Mouse (Mus musculus) embryonic facial prominence, embryonic 14.5 days (tissue): ENCODE data around the gene Olfr138. TPM values are rescaled to one million over a fixed set of nuclear protein-coding genes. Genes with fewer than 3 reads are reported as not detected.

ENCODE experiments used
- ATAC-seq: fragments of 200-750 bp; cut with Nextera tagmentation; 2 replicates; pipeline ENCODE4 v1.8.0; 2017; ENCODE audit warnings: low read depth, moderate number of reproducible peaks, moderate TSS enrichment
- DNase-seq: peaks from one replicate; pipeline ENCODE4 v3.0.0-alpha.2; 2015; ENCODE audit warnings: low spot score
- H3K27ac ChIP-seq: fragments of 300-500 bp; sonication (generic); replicated peaks from 2 replicates; pipeline ENCODE4 v1.5.1; 2014; ENCODE audit warnings: low read depth, mild to moderate bottlenecking, low read length, moderate library complexity
- H3K27me3 ChIP-seq: fragments of 300-500 bp; sonication (generic); replicated peaks from 2 replicates; pipeline ENCODE4 v1.6.1; 2014; ENCODE audit warnings: low read length; ENCODE audit not compliant: control insufficient read depth, insufficient read depth
- H3K36me3 ChIP-seq: fragments of 300-500 bp; sonication (generic); 2 replicates; pipeline ENCODE4 v1.6.1; 2014; ENCODE audit warnings: low read length, mixed read lengths; ENCODE audit not compliant: control insufficient read depth, insufficient read depth
- H3K4me1 ChIP-seq: fragments of 300-500 bp; sonication (generic); 2 replicates; pipeline ENCODE4 v1.6.1; 2014; ENCODE audit warnings: antibody characterized with exemption, low read length; ENCODE audit not compliant: control insufficient read depth, insufficient read depth
- H3K4me2 ChIP-seq: fragments of 300-500 bp; sonication (generic); 2 replicates; pipeline ENCODE4 v1.6.1; 2014; ENCODE audit warnings: low read depth, mild to moderate bottlenecking, low read length, moderate library complexity, mixed read lengths
- H3K4me3 ChIP-seq: fragments of 300-500 bp; sonication (generic); 2 replicates; pipeline ENCODE4 v1.5.1; 2014; ENCODE audit warnings: low read depth, mild to moderate bottlenecking, low read length
- H3K9ac ChIP-seq: fragments of 300-500 bp; sonication (generic); 2 replicates; pipeline ENCODE4 v1.6.1; 2014; ENCODE audit warnings: low read depth, mild to moderate bottlenecking, low read length, moderate library complexity, mixed read lengths
- H3K9me3 ChIP-seq: fragments of 300-500 bp; sonication (generic); 2 replicates; pipeline ENCODE4 v1.6.1; 2016; ENCODE audit warnings: low read length; ENCODE audit not compliant: control insufficient read depth
- WGBS: fragments of 180-500 bp; shearing (Covaris S2); extraction: QIAGEN DNeasy Blood & Tissue Kit; methylation state at CpG from one replicate; pipeline ENCODE4 v1.1.7; 2014; 5-methylcytosine and 5-hydroxymethylcytosine counted together
- polyA plus RNA-seq: library from polyadenylated mRNA; unstranded; fragments of >200 nt; fragmentation: Nextera tagmentation; extraction: Ambion mirVana; gene quantifications from 2 replicates; pipeline ENCODE4 v1.2.1, GENCODE M21; 2014

Gene Olfr138
- polyA plus RNA-seq = not detected in 2 replicates

DNA sequence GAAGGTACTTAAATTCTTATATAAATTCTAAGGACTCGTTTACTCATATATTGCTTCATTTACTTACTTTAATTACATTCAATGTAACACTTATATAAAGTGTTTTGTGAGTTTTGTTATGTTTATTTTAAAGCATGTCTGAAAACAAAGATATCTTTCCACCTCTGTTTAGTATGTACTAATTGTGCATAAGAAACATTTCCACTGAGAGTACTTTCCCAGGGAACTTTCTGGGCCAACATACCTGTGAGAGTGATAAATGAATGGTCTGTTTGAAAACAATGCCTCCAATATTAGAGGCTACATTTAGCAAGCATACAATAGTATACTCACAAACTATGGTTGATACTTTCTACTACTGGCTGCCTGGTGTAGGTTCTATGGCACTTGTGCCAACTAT lies at the start of gene Olfr138:
TSS of gene Olfr138 (plus strand) at position 301 of the 400 bp plus-strand sequence.
- WGBS = 66% methylated on average over 1 of the region's 1 CpGs

DNA sequence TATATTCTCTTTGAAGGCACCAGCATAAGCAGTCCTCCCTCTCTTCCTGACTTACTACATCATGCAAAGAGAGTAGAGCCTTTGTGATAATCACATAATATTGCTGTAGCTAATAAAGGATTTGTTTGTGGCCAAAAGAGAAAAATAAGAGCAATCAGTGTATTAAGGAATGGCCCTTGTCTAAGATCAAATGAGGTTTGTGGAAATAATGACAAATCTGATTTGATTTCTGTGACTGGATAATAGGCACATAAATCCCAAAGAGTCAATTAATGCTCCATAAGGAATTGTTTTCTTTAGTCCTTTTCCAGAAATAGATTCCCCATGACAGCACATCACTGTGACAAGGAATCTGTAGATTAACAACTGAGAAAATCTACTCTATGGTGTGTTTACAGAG lies 46.6 kb downstream of the Olfr138 start, which contains the start of gene Olfr137:
TSS of gene Olfr137 (minus strand) at position 101 of the 400 bp plus-strand sequence.
- Histone ChIP-seq H3K9me3 (0 out of 2 replicates have a peak, but pooled peaks cover 9% of the 10 kb centered on the region), H3K27ac (no peak within 1 kb of the TSS), H3K4me3 (no peak within 1 kb of the TSS), H3K4me1 (no peaks in the 10 kb centered on the region), H3K27me3 (no peaks in the 10 kb centered on the region), H3K4me2 (no peak within 1 kb of the TSS), H3K9ac (no peak within 1 kb of the TSS), H3K36me3 (no peaks in the 10 kb centered on the region)
- no peak for ATAC-seq
- no peak for DNase-seq

More for the DNA sequence above, at the start of gene Olfr138:
- no peaks in the 10 kb centered on the region for H3K27me3 ChIP-seq
- H3K27ac ChIP-seq = no peak within 1 kb of the TSS
- H3K9me3 ChIP-seq = 0 out of 2 replicates have a peak, but pooled peaks cover 5% of the 10 kb centered on the region
- no peak for ATAC-seq
- no peaks in the 10 kb centered on the region for H3K36me3 ChIP-seq
- H3K4me1 ChIP-seq = no peaks in the 10 kb centered on the region
- DNase-seq = no peak
- no peak within 1 kb of the TSS for H3K4me2 ChIP-seq
- no peak within 1 kb of the TSS for H3K9ac ChIP-seq
- H3K4me3 ChIP-seq = no peak within 1 kb of the TSS

Other genes with a start within 250 kb of the Olfr138 start
- gene Olfr129, start 201.0 kb upstream of the Olfr138 start, polyA plus RNA-seq = not detected in 2 replicates
- gene Olfr130, start 197.1 kb upstream of the Olfr138 start, polyA plus RNA-seq = not detected in 2 replicates
- 0.22 and 0.30 TPM in 2 replicates for gene Olfr131, start 172.3 kb upstream of the Olfr138 start, polyA plus RNA-seq
- gene Olfr132, start 126.5 kb upstream of the Olfr138 start, polyA plus RNA-seq = not detected in 2 replicates
- not detected in 2 replicates for gene Olfr133, start 115.8 kb upstream of the Olfr138 start, polyA plus RNA-seq
- not detected in 2 replicates for gene Olfr134, start 89.6 kb upstream of the Olfr138 start, polyA plus RNA-seq
- not detected in 2 replicates for gene Olfr135, start 56.7 kb upstream of the Olfr138 start, polyA plus RNA-seq
- not detected in 2 replicates for gene Olfr137, start 46.5 kb downstream of the Olfr138 start, polyA plus RNA-seq
- gene Olfr136, start 68.8 kb downstream of the Olfr138 start, polyA plus RNA-seq = 0.18 and 0.24 TPM in 2 replicates
- gene Esp36, start 159.2 kb downstream of the Olfr138 start, polyA plus RNA-seq = not detected in 2 replicates